Mouse (Mus musculus) hindbrain, embryonic 13.5 days (tissue): Measurements from ENCODE around the gene Tyw1. TPM values are rescaled to one million over a fixed set of nuclear protein-coding genes. Genes with fewer than 3 reads are reported as not detected.

ENCODE experiments used
- ATAC-seq: fragments of 200-750 bp; cut with Nextera tagmentation; 2 replicates; pipeline ENCODE4 v1.8.0; 2017; ENCODE audit warnings: moderate TSS enrichment; ENCODE audit not compliant: low FRiP score
- H3K27ac ChIP-seq: fragments of 300-500 bp; sonication (generic); 2 replicates; pipeline ENCODE4 v1.5.1; 2015; ENCODE audit warnings: inconsistent platforms, mild to moderate bottlenecking, moderate library complexity
- H3K27me3 ChIP-seq: fragments of 300-500 bp; sonication (generic); 2 replicates; pipeline ENCODE4 v1.6.1; 2015; ENCODE audit warnings: mild to moderate bottlenecking, inconsistent platforms
- H3K36me3 ChIP-seq: fragments of 300-500 bp; sonication (generic); 2 replicates; pipeline ENCODE4 v1.6.1; 2015; ENCODE audit warnings: mild to moderate bottlenecking, inconsistent platforms
- H3K4me1 ChIP-seq: fragments of 300-500 bp; sonication (generic); replicated peaks from 2 replicates; pipeline ENCODE4 v1.6.1; 2015; ENCODE audit warnings: inconsistent platforms
- H3K4me2 ChIP-seq: fragments of 300-500 bp; sonication (generic); 2 replicates; pipeline ENCODE4 v1.6.1; 2015; ENCODE audit warnings: inconsistent platforms, mild to moderate bottlenecking, moderate library complexity
- H3K4me3 ChIP-seq: fragments of 300-500 bp; sonication (generic); 2 replicates; pipeline ENCODE4 v1.5.1; 2015; ENCODE audit warnings: mild to moderate bottlenecking, inconsistent platforms
- H3K9ac ChIP-seq: fragments of 300-500 bp; sonication (generic); 2 replicates; pipeline ENCODE4 v1.6.1; 2015; ENCODE audit warnings: mild to moderate bottlenecking, inconsistent platforms
- H3K9me3 ChIP-seq: fragments of 300-500 bp; sonication (generic); 2 replicates; pipeline ENCODE4 v1.6.1; 2016; ENCODE audit warnings: inconsistent platforms
- WGBS: fragments of 180-500 bp; shearing (Covaris S2); methylation state at CpG from one replicate; pipeline ENCODE4 v1.1.7; 2015; 5-methylcytosine and 5-hydroxymethylcytosine counted together
- polyA plus RNA-seq: library from polyadenylated mRNA; unstranded; fragments of >200 nt; fragmentation: Nextera tagmentation; extraction: Ambion mirVana; gene quantifications from 2 replicates; pipeline ENCODE4 v1.2.1, GENCODE M21; 2015

The Tyw1 gene
- polyA plus RNA-seq, 1 experiment from 2014 or later: 24.6 TPM

DNA sequence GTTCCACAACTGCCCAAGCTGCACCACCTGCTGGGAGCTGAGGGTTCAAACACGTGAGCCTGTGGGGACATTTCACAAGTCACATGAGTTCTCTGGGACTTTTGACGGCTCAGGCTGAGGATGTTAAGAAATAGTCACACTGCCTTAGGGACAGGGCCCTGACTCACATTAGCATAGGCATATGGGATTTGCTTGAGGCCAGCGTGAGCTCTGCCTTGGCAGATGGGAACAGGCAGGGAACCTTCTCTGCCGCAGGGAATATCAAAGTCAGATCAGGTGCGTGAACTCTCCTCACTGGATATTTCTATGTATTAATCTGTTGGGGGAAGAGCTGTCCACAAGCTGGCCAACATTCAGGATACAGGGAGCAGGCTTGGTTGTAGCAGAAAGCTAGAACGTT, 112.8 kb downstream of the Tyw1 start:
- no peaks in the 10 kb centered on the region for H3K36me3 ChIP-seq
- H3K9me3 ChIP-seq: no peaks in the 10 kb centered on the region
- no peak overlapping the region for H3K27ac ChIP-seq
- H3K4me3 ChIP-seq: no peak overlapping the region
- no peaks in the 10 kb centered on the region for H3K4me1 ChIP-seq
- 74% methylated on average over 6 of the region's 6 CpGs for WGBS
- H3K27me3 ChIP-seq: no peaks in the 10 kb centered on the region
- no peak for ATAC-seq
- no peak overlapping the region for H3K4me2 ChIP-seq
- no peak overlapping the region for H3K9ac ChIP-seq

DNA sequence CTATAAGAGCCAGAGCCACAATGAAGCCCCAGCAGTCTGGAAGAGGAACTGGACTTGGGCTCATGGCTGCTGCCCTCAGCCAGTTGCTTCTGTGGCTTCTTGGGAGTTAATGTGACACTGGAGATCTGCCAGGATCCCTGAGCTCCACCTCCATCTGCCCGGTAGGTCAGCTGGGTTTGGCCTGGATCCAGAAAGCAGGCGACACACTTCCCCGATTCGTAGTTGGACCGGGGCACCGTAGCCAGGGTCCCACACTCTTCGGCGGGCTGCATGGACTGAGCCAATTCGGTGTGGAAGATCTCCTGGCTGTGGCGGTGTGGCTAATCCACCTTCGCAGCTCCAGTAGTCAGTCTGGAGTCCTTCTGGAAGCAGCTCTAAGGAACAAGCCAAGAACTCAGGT, 113.8 kb downstream of the Tyw1 start, which contains the start of gene Caln1:
Caln1 (plus strand) TSS at position 219 of the 400 bp plus-strand sequence.
- 69% methylated on average over 11 of the region's 11 CpGs for WGBS

DNA sequence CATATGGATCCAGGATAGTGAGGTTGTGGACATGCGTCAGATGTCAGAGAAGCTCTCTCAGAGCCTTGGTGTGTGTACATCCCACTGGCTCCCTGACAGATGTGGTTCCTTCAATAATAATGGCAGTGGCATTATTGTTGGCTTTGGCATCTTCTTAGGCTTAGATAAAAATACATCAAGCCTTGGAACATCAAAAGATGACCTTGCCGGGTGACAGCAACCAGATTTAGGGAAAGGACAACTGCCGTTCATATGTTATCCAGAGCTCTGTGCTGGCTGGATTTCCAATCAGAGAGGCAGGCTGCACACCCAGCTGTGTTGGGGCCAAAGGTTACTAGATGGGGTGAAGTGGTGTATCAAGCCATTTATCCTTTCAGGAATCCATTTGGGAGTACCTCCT, 120.0 kb downstream of the Tyw1 start:
- H3K4me2 ChIP-seq: no peak overlapping the region
- H3K36me3 ChIP-seq: no peaks in the 10 kb centered on the region
- H3K27me3 ChIP-seq: no peaks in the 10 kb centered on the region
- WGBS: 89% methylated on average over 3 of the region's 3 CpGs
- no peak overlapping the region for H3K9ac ChIP-seq
- 0 out of 2 replicates have a peak, but pooled peaks cover 6% of the 10 kb centered on the region for H3K9me3 ChIP-seq
- no peak overlapping the region for H3K4me3 ChIP-seq
- H3K27ac ChIP-seq: no peak overlapping the region
- H3K4me1 ChIP-seq: no peaks in the 10 kb centered on the region
- no peak for ATAC-seq

More for the DNA sequence above, 113.8 kb downstream of the Tyw1 start, which contains the start of gene Caln1:
- Histone ChIP-seq H3K9ac (no peak within 1 kb of the TSS), H3K4me2 (no peak within 1 kb of the TSS), H3K9me3 (no peaks in the 10 kb centered on the region), H3K36me3 (no peaks in the 10 kb centered on the region), H3K4me3 (no peak within 1 kb of the TSS), H3K4me1 (no peaks in the 10 kb centered on the region), H3K27ac (no peak within 1 kb of the TSS), H3K27me3 (no peaks in the 10 kb centered on the region)
- ATAC-seq: no peak

DNA sequence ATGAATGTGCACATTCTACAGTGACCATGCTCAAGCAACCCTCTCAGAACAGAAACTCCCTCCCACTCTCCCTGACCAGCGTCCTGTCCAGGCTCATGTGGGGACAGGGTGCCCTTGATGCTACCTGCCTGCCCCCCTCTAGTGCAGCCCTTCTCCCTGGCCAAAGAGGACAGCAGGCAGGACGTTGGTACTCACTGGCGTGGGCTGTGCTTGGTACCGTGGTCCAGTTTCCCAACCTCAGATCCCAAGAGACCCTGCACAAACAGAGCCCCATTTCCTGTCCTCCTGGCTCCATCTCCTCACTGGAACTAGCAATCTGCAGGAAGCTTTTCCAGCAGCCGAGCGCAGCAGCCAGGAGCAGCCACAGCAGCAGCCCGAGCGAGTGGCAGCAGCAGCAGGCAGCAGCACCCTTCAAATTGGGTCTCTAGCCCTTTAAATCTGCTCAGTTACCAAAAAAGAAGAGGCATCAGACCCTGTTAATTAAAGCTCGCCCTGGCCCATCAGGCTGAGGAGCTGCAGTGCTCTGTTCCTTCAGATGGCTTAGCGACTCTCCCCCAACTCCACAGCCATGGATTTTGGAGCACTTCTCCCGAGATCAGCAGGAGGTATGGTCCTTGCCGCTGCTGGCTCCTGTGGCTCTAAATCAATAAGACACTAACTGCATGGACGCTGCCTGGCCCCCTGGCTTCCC, 128.9 kb downstream of the Tyw1 start, which contains the start of gene A330070K13Rik:
A330070K13Rik (minus strand) TSS at position 410 of the 691 bp plus-strand sequence.
- no peaks in the 10 kb centered on the region for H3K27me3 ChIP-seq
- ATAC-seq: no peak
- H3K27ac ChIP-seq: no peak within 1 kb of the TSS
- peak within 1 kb of the TSS; percentile 52 for H3K4me2 ChIP-seq
- H3K4me1 ChIP-seq: peaks cover 16% of the 10 kb centered on the region
- H3K4me3 ChIP-seq: peak within 1 kb of the TSS; percentile 22
- H3K9ac ChIP-seq: peak within 1 kb of the TSS; percentile 59
- H3K36me3 ChIP-seq: no peaks in the 10 kb centered on the region
- no peaks in the 10 kb centered on the region for H3K9me3 ChIP-seq
- WGBS: 20% methylated on average over 13 of the region's 13 CpGs

DNA sequence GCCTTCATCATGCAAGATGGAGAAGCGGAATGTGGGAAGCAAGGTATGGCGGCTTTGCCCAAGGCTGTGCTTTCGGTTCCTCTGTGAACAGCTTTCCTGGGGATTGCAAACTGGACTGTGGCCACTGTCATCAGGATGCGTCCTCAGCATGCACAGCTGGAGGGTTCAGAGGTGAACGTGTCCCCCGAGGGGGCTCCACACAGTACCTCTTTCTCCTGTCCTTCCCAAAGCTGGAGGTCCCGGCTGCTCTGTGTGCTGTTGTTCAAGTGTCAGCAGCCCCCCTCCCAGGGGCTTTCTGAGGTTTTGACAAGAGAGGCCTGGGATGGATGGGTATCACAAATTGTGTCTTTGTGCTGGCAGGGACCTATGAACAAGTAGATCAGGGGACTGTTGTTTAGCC, 131.0 kb downstream of the Tyw1 start:
- WGBS: 47% methylated on average over 7 of the region's 7 CpGs
- ATAC-seq: no peak
- H3K27me3 ChIP-seq: no peaks in the 10 kb centered on the region
- no peak overlapping the region for H3K4me3 ChIP-seq
- no peaks in the 10 kb centered on the region for H3K9me3 ChIP-seq
- H3K36me3 ChIP-seq: no peaks in the 10 kb centered on the region
- H3K4me1 ChIP-seq: peaks cover 16% of the 10 kb centered on the region
- H3K4me2 ChIP-seq: no peak overlapping the region
- H3K27ac ChIP-seq: no peak overlapping the region
- H3K9ac ChIP-seq: no peak overlapping the region

Other genes with a start within 250 kb of the Tyw1 start
- gene Asl, start 226.4 kb upstream of the Tyw1 start, polyA plus RNA-seq: 31.3 and 40.2 TPM in 2 replicates
- gene Crcp, start 226.3 kb upstream of the Tyw1 start, polyA plus RNA-seq: 78.7 and 82.4 TPM in 2 replicates
- gene Tpst1, start 182.3 kb upstream of the Tyw1 start, polyA plus RNA-seq: 52.5 and 52.8 TPM in 2 replicates
- 13.2 and 13.7 TPM in 2 replicates for gene Kctd7, start 110.8 kb upstream of the Tyw1 start, polyA plus RNA-seq
- gene Rabgef1, start 83.8 kb upstream of the Tyw1 start, polyA plus RNA-seq: 40.6 and 40.8 TPM in 2 replicates
- 23.0 and 25.5 TPM in 2 replicates for gene Tmem248, start 38.5 kb upstream of the Tyw1 start, polyA plus RNA-seq
- 62.0 and 69.1 TPM in 2 replicates for gene Sbds, start 89 bp upstream of the Tyw1 start, polyA plus RNA-seq
- 10.0 and 10.1 TPM in 2 replicates for gene Caln1, start 113.8 kb downstream of the Tyw1 start, polyA plus RNA-seq
- gene A330070K13Rik, start 129.0 kb downstream of the Tyw1 start, polyA plus RNA-seq: not detected in 2 replicates